Mouse (Mus musculus) E14TG2a.4 (cell line): Measurements from ENCODE around the gene Stxbp2.

Experiments used
- CTCF ChIP-seq: conservative IDR thresholded peaks from 2 replicates; pipeline ENCODE4 v1.5.1; 2014; ENCODE audit warnings: low read length
- NANOG ChIP-seq: IDR thresholded peaks from 2 replicates; pipeline ENCODE4 v1.6.1; 2014; ENCODE audit warnings: borderline replicate concordance, low read length, mixed read lengths

- no peak for TF ChIP-seq CTCF
- TF ChIP-seq NANOG: no peak
Observed at GRCm38 (mm10) chr8:3676993-3677579, 46.3 kb downstream of the Stxbp2 start.
